ENCODE assay signal across 26 mouse cellular contexts in genomic region chr8:43294191-43294590, GRCm38 (mm10). TPM values are rescaled to one million over a fixed set of nuclear protein-coding genes. Genes with fewer than 3 reads are reported as not detected.
DNase-seq lines count a peak whose midpoint lies in the region; ATAC-seq lines count a peak whose summit lies in the region.
"Had no signal": no experiment of that assay in that cellular context is flagged by ENCODE, and none has a peak within 500 bp of the region (broad histone marks: within the 10 kb centered on the region; RNA-seq: fewer than 3 reads in every experiment).

No protein-coding gene starts in this region.

- intact Hi-C loops in left cerebral cortex, postnatal 10 days (cut with DNase I), result no loop called here

- no peaks in the 10 kb centered on the region for H3K27me3 ChIP-seq in forebrain, embryonic 13.5 days
- H3K27me3 ChIP-seq: embryonic facial prominence, embryonic 12.5 days; Patski had no signal

- H3K4me2 ChIP-seq in forebrain, embryonic 13.5 days, result no peak overlapping the region
- H3K4me2 ChIP-seq: embryonic facial prominence, embryonic 12.5 days had no signal

- no peaks in the 10 kb centered on the region for H3K9me3 ChIP-seq in forebrain, embryonic 13.5 days (replicated peaks)
- H3K9me3 ChIP-seq: embryonic facial prominence, embryonic 12.5 days had no signal

- H3K36me3 ChIP-seq in forebrain, embryonic 13.5 days (ENCODE audit: poor library complexity, severe bottlenecking), result no peaks in the 10 kb centered on the region
- H3K36me3 ChIP-seq: embryonic facial prominence, embryonic 10.5 days; embryonic facial prominence, embryonic 12.5 days; G1E had no signal

- H3K9ac ChIP-seq in forebrain, embryonic 13.5 days, result no peak overlapping the region
- H3K9ac ChIP-seq: embryonic facial prominence, embryonic 12.5 days had no signal

- 86% methylated on average over 4 of the region's 4 CpGs for WGBS in forebrain, embryonic 13.5 days

- peak; percentile 77 for DNase-seq in ES-CJ7 (ENCODE audit: low read depth, low spot score)
- DNase-seq in R1 (ENCODE audit: low read depth, low spot score), result peak; percentile 81
- no peak for DNase-seq in Muller cell, postnatal 12 days (ENCODE audit: inconsistent ontology term)
- DNase-seq in left cerebral cortex, postnatal 10 days (ENCODE audit: extremely low spot score in 1 of 2, low spot score in 2 of 2), result no peak
- DNase-seq: adrenal gland, adult 8-10 months; adrenal gland, postnatal 14 days; adrenal gland, postnatal 36 days; cerebellum, adult 11-12 months; cerebellum, adult 2 months; cerebellum, adult 9-10 months; cerebellum, postnatal 10 days; cerebellum, postnatal 25 days had no signal

- H3K4me3 ChIP-seq in forebrain, embryonic 13.5 days, result no peak overlapping the region
- H3K4me3 ChIP-seq: embryonic facial prominence, embryonic 10.5 days; embryonic facial prominence, embryonic 12.5 days had no signal

- no peaks in the 10 kb centered on the region for H3K4me1 ChIP-seq in forebrain, embryonic 13.5 days
- H3K4me1 ChIP-seq: embryonic facial prominence, embryonic 12.5 days had no signal

- ATAC-seq in forebrain, embryonic 13.5 days, result no peak
- ATAC-seq: activated CD4-positive, CD25-positive, alpha-beta regulatory T cell, adult 4 months; forebrain, embryonic 14.5 days; forebrain, embryonic 16.5 days; Patski had no signal

- no peak overlapping the region for H3K27ac ChIP-seq in forebrain, embryonic 13.5 days
- H3K27ac ChIP-seq: embryonic facial prominence, embryonic 10.5 days; embryonic facial prominence, embryonic 12.5 days had no signal

RNA-seq across cellular contexts. Expression of gene Zfp42, which starts 12.6 kb away (rescaled TPM):
- polyA plus RNA-seq in forebrain, embryonic 13.5 days (2015; fragmentation: Nextera tagmentation; extraction: Ambion mirVana), result not detected in 2 replicates
- total RNA-seq in left cerebral cortex, postnatal 10 days (2021), result not detected
- total RNA-seq: adrenal gland, adult 18-20 months; adrenal gland, adult 8-10 months; adrenal gland, postnatal 14 days; adrenal gland, postnatal 36 days; G1E had no signal
- polyA plus RNA-seq: activated CD4-positive, CD25-positive, alpha-beta regulatory T cell, adult 4 months; C2C12; cerebellum, adult 2 months; cortical plate, adult 2 months; embryonic facial prominence, embryonic 10.5 days; embryonic facial prominence, embryonic 12.5 days; embryonic facial prominence, embryonic 14.5 days; forebrain, embryonic 11.5 days; forebrain, embryonic 14.5 days; forebrain, embryonic 16.5 days; frontal cortex, adult 2 months; G1E had no signal

Comparison
In these comparisons a context has a peak if more than half of its experiments do, and no peak if none do; other contexts are left out.
1. DNase-seq: peak in ES-CJ7 (single experiment) and R1 (single experiment); none in Muller cell, postnatal 12 days (single experiment) and left cerebral cortex, postnatal 10 days (0 of 2).